Mouse (Mus musculus): Measurements from ENCODE around the gene Erc2.

Erc2 gene

GRCm38 (mm10) chr14:28399897-28400296 is 777.7 kb downstream of the Erc2 start:
- DNase-seq = no peak

- no peak for DNase-seq
Observed at GRCm38 (mm10) chr14:28405277-28405840, 783.1 kb downstream of the Erc2 start.

GRCm38 (mm10) chr14:28409390-28409789 is 787.2 kb downstream of the Erc2 start:
- no peak for DNase-seq

- no peak for DNase-seq
Observed at GRCm38 (mm10) chr14:28409796-28410347, 787.6 kb downstream of the Erc2 start.

GRCm38 (mm10) chr14:28410789-28411225 is 788.6 kb downstream of the Erc2 start:
- no peak for DNase-seq

GRCm38 (mm10) chr14:28412252-28412995 is 790.2 kb downstream of the Erc2 start:
- no peak for DNase-seq

GRCm38 (mm10) chr14:28413516-28413915 is 791.3 kb downstream of the Erc2 start:
- DNase-seq = no peak

- DNase-seq = no peak
Observed at GRCm38 (mm10) chr14:28417019-28417418, 794.8 kb downstream of the Erc2 start.

- DNase-seq = no peak
Observed at GRCm38 (mm10) chr14:28418497-28418896, 796.3 kb downstream of the Erc2 start.

- no peak for DNase-seq
Observed at GRCm38 (mm10) chr14:28419188-28419587, 797.0 kb downstream of the Erc2 start.

GRCm38 (mm10) chr14:28420596-28420995 is 798.4 kb downstream of the Erc2 start:
- no peak for DNase-seq

GRCm38 (mm10) chr14:28426610-28427009 is 804.4 kb downstream of the Erc2 start:
- no peak for DNase-seq

- DNase-seq = no peak
Observed at GRCm38 (mm10) chr14:28431703-28432309, 809.6 kb downstream of the Erc2 start.

GRCm38 (mm10) chr14:28434996-28435395 is 812.8 kb downstream of the Erc2 start:
- DNase-seq = no peak

GRCm38 (mm10) chr14:28439171-28439570 is 816.9 kb downstream of the Erc2 start:
- DNase-seq = no peak

GRCm38 (mm10) chr14:28441240-28441967 is 819.2 kb downstream of the Erc2 start:
- DNase-seq = no peak

GRCm38 (mm10) chr14:28443254-28443944 is 821.2 kb downstream of the Erc2 start:
- no peak for DNase-seq

- no peak for DNase-seq
Observed at GRCm38 (mm10) chr14:28445737-28446136, 823.5 kb downstream of the Erc2 start.

- DNase-seq = no peak
Observed at GRCm38 (mm10) chr14:28451771-28452170, 829.5 kb downstream of the Erc2 start.

- no peak for DNase-seq
Observed at GRCm38 (mm10) chr14:28456372-28457076, 834.3 kb downstream of the Erc2 start.

- DNase-seq = no peak
Observed at GRCm38 (mm10) chr14:28457428-28457827, 835.2 kb downstream of the Erc2 start.

GRCm38 (mm10) chr14:28467956-28468355 is 845.7 kb downstream of the Erc2 start:
- no peak for DNase-seq
